Mouse (Mus musculus): Measurements from ENCODE around the gene Zeb2. TPM values are rescaled to one million over a fixed set of nuclear protein-coding genes. Genes with fewer than 3 reads are reported as not detected.

Gene Zeb2
- polyA plus RNA-seq, 1 experiment, result 20.1 TPM

DNA sequence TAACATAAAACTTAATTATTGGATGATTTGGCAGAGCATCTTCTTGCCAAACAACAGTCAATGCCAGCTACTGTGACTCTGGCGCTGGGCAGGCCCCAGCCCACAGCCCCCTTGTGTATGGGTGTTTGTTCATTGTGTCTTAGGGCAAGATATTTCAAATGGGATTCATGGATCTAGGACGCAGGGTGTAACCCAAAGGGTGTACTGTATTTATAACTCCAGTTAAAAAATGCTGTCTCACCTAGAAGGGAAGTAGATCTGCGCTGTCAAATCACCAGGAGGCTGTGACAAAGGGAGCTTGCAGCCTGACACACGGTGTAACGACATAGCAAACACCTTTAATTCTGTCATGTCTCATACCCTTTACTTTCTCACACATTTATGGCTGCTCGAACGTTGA is 16.6 kb downstream of the Zeb2 start:
- TF ChIP-seq GATA1 (IDR thresholded peaks at IDR 0.05; ENCODE audit: borderline replicate concordance, low read length), result no peak
- peaks cover 94% of the 10 kb centered on the region for H3K36me3 ChIP-seq (replicated peaks; ENCODE audit: low read length)
- no peaks in the 10 kb centered on the region for H3K27me3 ChIP-seq (replicated peaks)
- peaks cover 93% of the 10 kb centered on the region for H3K4me1 ChIP-seq
- peak overlapping the region; percentile 87 for H3K4me3 ChIP-seq (replicated peaks)
- H3K9me3 ChIP-seq, result no peaks in the 10 kb centered on the region

DNA sequence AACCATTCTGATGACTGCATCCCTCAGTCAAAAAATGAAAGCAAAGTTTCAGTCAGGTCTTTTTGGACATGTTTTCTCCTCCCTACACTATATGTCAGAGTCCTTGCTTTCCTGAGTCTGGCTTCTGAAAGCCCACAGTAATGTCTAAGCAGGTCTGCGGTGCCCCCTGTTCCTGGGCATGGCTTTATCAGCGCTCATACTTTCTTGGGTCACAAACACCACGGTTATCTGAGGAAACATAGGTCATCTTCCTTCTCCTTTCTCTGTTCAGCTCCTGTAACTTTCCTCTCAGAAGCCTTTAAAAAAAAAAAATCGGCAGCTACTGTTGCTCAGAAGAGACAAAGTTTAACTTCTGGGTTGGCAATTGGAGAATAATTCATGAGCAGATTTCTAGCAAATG is 17.2 kb downstream of the Zeb2 start:
- H3K27me3 ChIP-seq (replicated peaks), result no peaks in the 10 kb centered on the region
- H3K36me3 ChIP-seq (replicated peaks; ENCODE audit: low read length), result peaks cover 94% of the 10 kb centered on the region
- no peaks in the 10 kb centered on the region for H3K9me3 ChIP-seq
- peaks cover 91% of the 10 kb centered on the region for H3K4me1 ChIP-seq
- peak overlapping the region; percentile 87 for H3K4me3 ChIP-seq (replicated peaks)
- no peak for TF ChIP-seq FLI1 (IDR thresholded peaks at IDR 0.05; ENCODE audit: low read length)
- no peak for TF ChIP-seq GATA1 (IDR thresholded peaks at IDR 0.05; ENCODE audit: borderline replicate concordance, low read length)

DNA sequence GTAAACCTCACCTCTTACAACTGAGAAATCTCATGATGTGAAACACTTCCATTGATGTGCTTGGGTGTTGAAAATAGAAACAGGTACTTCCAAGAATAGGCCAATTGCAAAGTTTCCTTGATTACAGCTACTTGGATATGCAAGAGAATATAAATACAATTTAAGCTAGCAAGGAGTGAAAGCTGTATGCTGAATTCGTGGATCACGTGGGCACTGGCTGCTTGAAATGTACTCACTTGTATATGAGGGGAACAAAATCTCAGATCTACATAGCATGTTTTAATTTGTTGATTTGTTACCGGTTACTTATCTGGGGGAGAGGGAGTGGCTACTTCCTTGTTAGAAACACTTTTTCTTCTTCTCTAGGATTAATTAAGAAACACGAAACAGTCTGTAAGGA is 18.1 kb downstream of the Zeb2 start:
- H3K4me3 ChIP-seq (replicated peaks), result no peak overlapping the region
- no peaks in the 10 kb centered on the region for H3K27me3 ChIP-seq (replicated peaks)
- no peaks in the 10 kb centered on the region for H3K9me3 ChIP-seq
- TF ChIP-seq GATA1 (IDR thresholded peaks at IDR 0.05; ENCODE audit: borderline replicate concordance, low read length), result no peak
- TF ChIP-seq FLI1 (IDR thresholded peaks at IDR 0.05; ENCODE audit: low read length), result no peak
- H3K4me1 ChIP-seq, result peaks cover 91% of the 10 kb centered on the region
- H3K36me3 ChIP-seq (replicated peaks; ENCODE audit: low read length), result peaks cover 94% of the 10 kb centered on the region

DNA sequence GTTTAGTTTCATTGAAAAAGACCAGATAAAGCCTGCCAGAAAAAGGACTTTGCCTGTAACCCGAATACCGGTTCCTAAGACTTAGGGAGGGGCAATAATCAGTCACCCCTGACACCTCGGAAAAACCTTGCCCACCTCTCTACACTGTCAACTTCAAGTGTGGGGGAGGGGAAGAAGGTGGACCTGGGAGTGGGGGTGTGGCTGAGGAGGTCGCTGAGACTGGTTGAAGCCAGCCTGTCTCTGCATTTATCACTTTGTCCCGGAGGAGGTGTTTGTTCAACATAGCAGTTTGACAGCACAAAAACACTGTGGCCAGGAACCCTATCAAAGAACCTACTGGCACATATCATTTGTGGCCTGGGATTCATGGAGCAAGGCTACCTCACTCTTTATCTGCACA is 19.2 kb downstream of the Zeb2 start:
- Histone ChIP-seq H3K27me3 (replicated peaks) (no peaks in the 10 kb centered on the region), H3K4me1 (peaks cover 91% of the 10 kb centered on the region), H3K9me3 (no peaks in the 10 kb centered on the region), H3K36me3 (replicated peaks; ENCODE audit: low read length) (peaks cover 96% of the 10 kb centered on the region), H3K4me3 (replicated peaks) (no peak overlapping the region)
- TF ChIP-seq FLI1 (IDR thresholded peaks at IDR 0.05; ENCODE audit: low read length) (no peak), GATA1 (IDR thresholded peaks at IDR 0.05; ENCODE audit: borderline replicate concordance, low read length) (no peak)

DNA sequence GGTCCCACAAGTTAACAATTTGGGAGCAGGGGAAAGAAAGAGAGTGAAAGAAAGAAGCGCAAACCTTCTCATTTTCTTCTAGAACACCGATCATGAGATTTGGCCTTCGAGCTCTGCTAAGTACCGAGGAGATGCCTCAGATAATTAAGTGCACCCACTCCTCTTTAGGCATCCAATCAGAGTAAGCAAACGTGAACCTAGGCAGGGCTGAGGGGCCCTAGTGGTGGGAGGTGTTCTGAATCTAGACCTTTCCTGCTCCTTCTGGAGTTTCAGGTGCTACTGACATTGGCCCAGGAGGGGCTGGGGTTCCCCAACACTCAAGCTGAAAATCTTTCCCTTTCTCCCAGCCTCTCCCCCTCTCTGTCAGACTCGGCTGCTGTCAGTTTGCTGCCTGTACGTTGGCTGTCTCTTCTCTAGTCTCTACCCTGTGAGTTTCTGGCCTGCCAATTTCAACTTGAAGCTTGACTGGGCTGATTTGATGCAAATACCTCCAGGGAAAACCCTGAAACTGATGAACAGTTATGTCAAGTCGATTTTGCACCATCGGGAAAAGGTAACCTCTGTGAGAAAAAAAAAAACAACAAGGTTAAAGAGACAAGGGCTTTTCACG is 20.5 kb downstream of the Zeb2 start:
- Histone ChIP-seq H3K36me3 (replicated peaks; ENCODE audit: low read length) (peaks cover 99% of the 10 kb centered on the region), H3K27me3 (replicated peaks) (no peaks in the 10 kb centered on the region), H3K9me3 (no peaks in the 10 kb centered on the region), H3K4me3 (replicated peaks) (no peak overlapping the region), H3K4me1 (peaks cover 89% of the 10 kb centered on the region)
- TF ChIP-seq FLI1 (IDR thresholded peaks at IDR 0.05; ENCODE audit: low read length) (no peak), GATA1 (IDR thresholded peaks at IDR 0.05; ENCODE audit: borderline replicate concordance, low read length) (no peak)

DNA sequence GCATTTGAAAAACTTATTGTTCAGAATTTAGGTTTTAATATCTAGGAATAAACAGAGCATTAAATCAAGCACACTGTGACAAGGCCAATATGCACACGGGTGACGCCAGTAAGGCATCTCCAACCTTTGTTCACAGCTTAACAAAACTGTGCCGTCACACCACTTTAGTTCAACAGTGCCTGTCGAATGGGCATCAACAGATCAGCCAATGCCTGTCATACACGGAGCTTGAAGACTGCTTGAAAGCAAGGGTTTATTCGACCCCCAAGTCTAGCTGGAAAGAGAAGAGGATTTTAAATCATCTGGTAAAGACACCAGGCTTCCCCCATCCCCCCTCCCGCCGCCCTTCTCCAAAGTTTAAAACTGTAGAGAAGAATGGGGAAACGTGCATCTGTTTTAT is 21.4 kb downstream of the Zeb2 start:
- TF ChIP-seq GATA1 (IDR thresholded peaks at IDR 0.05; ENCODE audit: borderline replicate concordance, low read length) (no peak), FLI1 (IDR thresholded peaks at IDR 0.05; ENCODE audit: low read length) (no peak)
- Histone ChIP-seq H3K4me1 (peaks cover 89% of the 10 kb centered on the region), H3K36me3 (replicated peaks; ENCODE audit: low read length) (peaks cover 99% of the 10 kb centered on the region), H3K9me3 (no peaks in the 10 kb centered on the region), H3K27me3 (replicated peaks) (no peaks in the 10 kb centered on the region), H3K4me3 (replicated peaks) (peak overlapping the region; percentile 47)

DNA sequence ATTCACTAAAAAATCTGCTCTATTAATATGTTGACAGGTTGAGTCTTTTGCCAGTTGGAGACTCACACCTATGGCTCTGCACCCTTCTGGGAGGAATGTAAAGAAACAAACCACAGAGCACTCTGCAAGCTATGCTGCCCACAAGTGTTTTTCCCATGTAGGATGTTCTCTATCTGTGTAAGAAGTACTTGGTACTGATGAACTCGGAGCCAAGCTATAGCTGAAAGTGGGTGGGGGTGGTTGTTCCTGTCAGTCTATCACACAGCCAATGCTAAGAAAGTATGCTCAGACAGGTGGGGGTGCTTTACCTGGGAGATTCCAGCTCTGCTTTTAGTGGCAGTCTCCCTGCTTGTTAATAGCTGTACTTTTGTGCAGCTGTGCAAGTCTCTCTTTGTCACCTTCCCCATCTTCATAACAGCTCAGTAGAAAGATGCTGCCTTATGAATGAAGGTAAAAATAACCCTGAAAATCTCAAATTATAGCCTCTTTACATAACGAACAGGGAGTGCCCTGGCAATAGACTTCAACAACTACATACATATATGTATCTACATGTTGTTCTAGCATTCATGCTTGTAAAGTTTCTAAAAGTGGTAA is 22.7 kb downstream of the Zeb2 start:
- peaks cover 99% of the 10 kb centered on the region for H3K36me3 ChIP-seq (replicated peaks; ENCODE audit: low read length)
- no peak overlapping the region for H3K4me3 ChIP-seq (replicated peaks)
- no peak for TF ChIP-seq GATA1 (IDR thresholded peaks at IDR 0.05; ENCODE audit: borderline replicate concordance, low read length)
- TF ChIP-seq FLI1 (IDR thresholded peaks at IDR 0.05; ENCODE audit: low read length), result no peak
- no peaks in the 10 kb centered on the region for H3K27me3 ChIP-seq (replicated peaks)
- H3K4me1 ChIP-seq, result peaks cover 89% of the 10 kb centered on the region
- H3K9me3 ChIP-seq, result no peaks in the 10 kb centered on the region

DNA sequence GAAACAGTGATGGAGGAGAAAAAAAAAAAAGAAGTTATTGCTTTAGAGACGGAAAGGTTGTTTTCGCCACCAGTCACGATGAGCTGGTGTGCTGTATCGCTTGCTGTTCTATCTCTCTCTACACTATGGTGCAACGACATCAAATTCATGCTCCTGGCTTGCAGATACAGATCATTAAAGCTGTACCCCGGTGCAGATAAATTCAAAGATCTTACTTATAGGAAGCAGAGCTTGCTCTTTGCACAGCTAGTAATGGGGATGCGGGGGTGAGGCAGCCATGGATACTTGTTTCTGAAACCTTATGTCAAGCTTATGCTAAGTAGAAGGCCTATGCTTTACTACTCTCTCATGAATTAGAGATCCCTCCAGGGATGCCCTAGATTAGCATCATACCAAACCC is 23.7 kb downstream of the Zeb2 start:
- Histone ChIP-seq H3K4me3 (replicated peaks) (no peak overlapping the region), H3K36me3 (replicated peaks; ENCODE audit: low read length) (peaks cover 99% of the 10 kb centered on the region), H3K4me1 (peaks cover 89% of the 10 kb centered on the region), H3K9me3 (no peaks in the 10 kb centered on the region), H3K27me3 (replicated peaks) (no peaks in the 10 kb centered on the region)
- no peak for TF ChIP-seq GATA1 (IDR thresholded peaks at IDR 0.05; ENCODE audit: borderline replicate concordance, low read length)

DNA sequence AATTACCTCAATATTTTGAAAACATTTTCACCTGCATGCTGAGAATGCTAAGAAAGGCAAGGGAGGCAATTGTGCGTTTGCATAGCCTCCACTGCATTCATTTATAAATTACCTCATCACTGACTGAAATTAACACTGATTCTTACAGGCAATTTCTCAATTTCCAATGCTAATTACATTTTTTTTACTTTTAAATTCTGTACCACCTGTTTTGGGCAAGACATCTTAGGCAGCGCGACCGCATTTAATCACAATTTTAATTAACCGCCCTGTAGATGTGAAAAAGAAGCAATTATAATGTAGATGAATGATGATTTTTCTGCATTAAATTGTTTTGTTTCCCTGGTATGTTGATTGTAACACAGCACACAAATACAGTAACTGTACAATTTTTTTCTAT is 24.5 kb downstream of the Zeb2 start:
- no peak for TF ChIP-seq FLI1 (IDR thresholded peaks at IDR 0.05; ENCODE audit: low read length)
- no peak for TF ChIP-seq GATA1 (IDR thresholded peaks at IDR 0.05; ENCODE audit: borderline replicate concordance, low read length)
- Histone ChIP-seq H3K9me3 (no peaks in the 10 kb centered on the region), H3K4me1 (peaks cover 91% of the 10 kb centered on the region), H3K36me3 (replicated peaks; ENCODE audit: low read length) (peaks cover 100% of the 10 kb centered on the region), H3K4me3 (replicated peaks) (no peak overlapping the region), H3K27me3 (replicated peaks) (no peaks in the 10 kb centered on the region)

DNA sequence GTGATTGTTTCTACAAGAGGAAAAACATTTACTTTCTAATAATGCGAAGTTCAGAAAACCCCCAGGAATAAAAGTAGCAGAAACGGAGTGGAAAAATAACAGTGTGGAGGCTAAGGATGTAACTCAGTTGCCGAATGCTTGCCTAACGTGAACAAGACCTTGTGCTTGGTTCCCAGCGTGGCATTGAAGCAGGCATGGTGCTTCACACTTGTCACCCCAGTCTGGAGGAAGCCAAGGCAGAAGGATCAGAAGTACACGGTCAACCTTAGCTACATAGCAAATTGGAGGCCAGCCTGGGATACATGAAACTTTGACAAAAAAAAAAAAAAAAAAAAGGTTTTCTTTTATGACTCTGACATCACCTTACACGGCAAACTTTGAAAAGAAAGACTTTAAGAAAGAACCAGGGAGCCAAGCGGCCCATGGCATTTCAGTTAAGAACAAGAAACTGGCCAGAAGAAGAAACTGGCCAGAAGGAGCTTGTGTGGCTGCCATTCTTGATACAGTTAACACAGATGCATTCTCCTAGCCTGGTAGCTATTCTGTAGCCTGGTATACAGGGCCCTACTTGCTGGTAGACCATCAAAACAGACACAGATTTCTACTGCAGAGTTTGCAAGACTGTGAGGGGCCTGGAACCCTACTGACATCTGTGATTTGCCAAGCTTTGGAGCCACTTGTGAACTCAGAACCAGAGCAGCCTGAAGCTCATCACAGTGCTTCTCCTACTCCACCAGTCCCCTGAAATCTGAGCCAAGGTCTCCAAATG is 26.5 kb downstream of the Zeb2 start:
- Histone ChIP-seq H3K27me3 (replicated peaks) (no peaks in the 10 kb centered on the region), H3K4me3 (replicated peaks) (peak overlapping the region; percentile 73), H3K36me3 (replicated peaks; ENCODE audit: low read length) (peaks cover 99% of the 10 kb centered on the region), H3K9me3 (no peaks in the 10 kb centered on the region), H3K4me1 (peaks cover 93% of the 10 kb centered on the region)
- no peak for TF ChIP-seq GATA1 (IDR thresholded peaks at IDR 0.05; ENCODE audit: borderline replicate concordance, low read length)
- TF ChIP-seq FLI1 (IDR thresholded peaks at IDR 0.05; ENCODE audit: low read length), result no peak
